Mouse (Mus musculus): ENCODE results near the gene Flad1.
"Not testable (repeated sequence)": the region's sequence is repeated elsewhere in the genome, so short reads cannot be mapped to it uniquely, and the experiment has no call there.

Flad1 gene

GRCm38 (mm10) chr3:89411490-89412393, at the start of gene Flad1:
Gene Flad1 (minus strand): TSS chr3:89411870.
- peak; percentile 98 to 99 for DNase-seq

- DNase-seq = peak; percentile 96 to 99
Observed at GRCm38 (mm10) chr3:89458965-89459807, 47.5 kb upstream of the Flad1 start.

DNA sequence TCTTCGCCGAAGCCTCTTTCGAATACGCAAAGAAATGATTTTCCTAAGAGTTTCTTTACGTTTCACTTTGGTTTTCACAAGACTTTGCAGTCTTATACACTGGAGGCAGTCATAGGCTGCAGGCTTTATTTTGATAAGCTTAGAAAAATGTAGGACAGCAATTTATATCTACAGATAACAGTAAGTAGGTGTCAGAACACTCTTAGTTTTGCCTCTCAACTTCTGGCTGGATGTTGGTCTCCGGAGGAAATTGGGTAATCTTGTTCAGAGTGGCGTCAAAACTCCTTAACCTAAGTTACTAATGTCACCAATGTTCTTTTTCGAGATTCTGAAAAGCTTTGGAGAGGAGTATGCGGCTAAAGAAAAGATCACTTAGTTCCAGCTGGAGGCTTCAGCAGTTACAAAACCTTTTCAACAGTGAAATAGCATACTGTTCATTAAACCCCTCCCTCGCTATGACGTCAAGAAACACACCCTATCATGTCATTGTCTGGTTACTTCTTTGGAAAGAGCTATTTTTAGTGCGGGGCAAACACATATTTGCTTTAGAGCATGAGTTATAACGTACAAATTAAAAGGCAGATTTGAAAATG, 46.8 kb upstream of the Flad1 start:
- DNase-seq = no peak

DNA sequence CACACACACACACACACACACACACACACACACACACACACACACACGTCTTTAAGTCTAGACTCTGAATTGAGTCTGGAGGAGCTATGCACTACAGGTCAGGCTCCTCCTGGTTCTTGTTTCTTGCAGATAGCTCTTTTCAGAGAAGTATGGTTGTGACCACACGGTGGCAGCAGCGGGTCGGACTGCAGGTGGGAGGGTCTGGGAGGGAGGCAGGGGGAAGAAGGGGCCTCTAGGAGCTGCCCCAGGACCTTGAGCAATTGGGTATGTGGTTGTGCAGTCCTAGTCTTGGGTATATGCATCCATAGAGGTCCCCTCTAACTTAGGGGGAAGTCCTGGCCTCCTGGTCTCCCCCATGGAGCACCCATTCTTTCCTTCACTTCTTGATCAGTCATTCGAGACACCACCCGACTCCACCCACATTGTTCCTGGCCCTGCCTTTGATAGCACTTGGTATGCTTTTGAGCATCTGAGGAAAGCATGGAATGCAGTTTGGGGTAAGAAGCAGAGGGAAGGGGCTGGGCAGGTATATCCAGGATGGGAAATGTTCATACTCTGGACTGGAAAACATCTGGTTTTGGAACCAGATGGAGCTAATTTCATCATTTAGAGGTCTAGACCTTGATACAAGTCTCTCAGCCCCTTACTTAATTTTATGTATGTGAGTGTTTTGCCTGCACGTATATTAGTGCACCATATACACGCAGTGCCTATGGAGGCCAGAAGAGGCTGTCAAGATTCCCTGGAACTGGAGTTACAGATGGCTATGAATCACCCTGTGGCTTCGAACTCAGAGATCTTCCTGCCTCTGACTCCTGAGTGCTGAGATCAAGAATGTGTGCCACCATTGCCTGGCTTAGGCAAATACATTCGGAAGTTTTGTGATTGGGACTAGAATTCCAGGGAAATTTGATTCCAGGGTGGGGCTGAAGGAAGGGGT, 45.3 kb upstream of the Flad1 start:
- DNase-seq = peak; percentile 78 to 86

DNA sequence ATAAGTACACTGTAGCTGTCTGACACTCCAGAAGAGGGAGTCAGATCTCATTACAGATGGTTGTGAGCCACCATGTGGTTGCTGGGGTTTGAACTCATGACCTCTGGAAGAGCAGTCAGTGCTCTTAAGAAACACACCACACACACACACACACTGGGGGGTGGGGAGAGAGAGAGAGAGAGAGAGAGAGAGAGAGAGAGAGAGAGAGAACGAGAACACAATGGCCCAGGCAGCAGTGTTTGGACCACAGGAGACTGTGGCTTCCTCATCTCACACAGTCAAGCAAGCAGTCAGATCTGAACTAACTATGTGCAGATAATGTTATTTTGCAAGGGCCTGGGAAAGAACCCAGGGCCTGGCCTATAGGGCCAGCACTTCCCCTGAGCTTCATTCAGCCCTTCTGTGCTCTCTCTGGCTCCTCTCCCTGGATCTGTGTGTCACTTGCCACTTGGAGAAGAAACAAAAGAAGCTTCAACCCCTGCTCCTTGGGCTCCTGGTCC, 44.2 kb upstream of the Flad1 start:
- no peak for DNase-seq

DNA sequence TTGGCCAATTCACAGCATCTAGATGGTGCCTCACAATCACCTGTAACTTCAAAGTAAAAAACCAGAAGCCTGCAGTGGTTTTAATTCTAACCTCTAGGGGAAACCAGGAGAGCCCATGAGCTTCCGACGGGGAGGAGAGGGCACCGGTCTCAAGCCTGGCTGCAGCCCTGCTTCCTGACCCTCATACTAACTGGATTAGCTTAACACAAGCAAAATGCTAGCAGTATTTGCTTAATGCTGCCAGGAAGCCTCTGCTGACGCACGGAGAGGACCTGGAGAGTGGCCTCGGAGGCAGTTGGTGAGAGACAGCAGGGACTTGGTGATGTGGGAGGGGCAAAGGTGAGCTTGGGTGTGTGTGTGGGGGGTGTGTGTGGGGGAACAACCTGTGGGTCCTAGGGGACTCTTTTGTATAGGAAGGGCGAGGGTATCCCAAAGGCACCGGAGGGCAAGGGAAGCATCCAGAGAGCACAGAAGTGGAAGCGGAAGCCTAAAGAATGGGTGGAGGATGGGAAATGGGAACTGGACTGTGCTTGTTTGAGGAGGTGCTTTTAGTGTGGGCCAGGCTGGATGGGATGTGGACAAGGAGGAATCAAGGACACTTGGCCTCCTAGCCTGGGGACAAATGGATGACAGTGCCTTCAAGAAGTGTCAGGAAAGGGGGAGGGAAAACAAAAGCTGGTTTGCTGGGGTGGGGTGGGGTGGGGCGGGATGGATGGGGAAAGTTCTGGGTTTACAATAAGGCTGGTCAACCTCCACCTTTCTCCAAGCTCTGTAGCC, 42.9 kb upstream of the Flad1 start, which contains the start of gene Pmvk:
Pmvk (plus strand) TSS at position 141 of the 777 bp plus-strand sequence.
- no peak for DNase-seq

- DNase-seq = no peak
Observed at GRCm38 (mm10) chr3:89451916-89452315, 40.2 kb upstream of the Flad1 start.

- DNase-seq = peak; percentile 84 to 86
Observed at GRCm38 (mm10) chr3:89449541-89449940, 37.9 kb upstream of the Flad1 start.

DNA sequence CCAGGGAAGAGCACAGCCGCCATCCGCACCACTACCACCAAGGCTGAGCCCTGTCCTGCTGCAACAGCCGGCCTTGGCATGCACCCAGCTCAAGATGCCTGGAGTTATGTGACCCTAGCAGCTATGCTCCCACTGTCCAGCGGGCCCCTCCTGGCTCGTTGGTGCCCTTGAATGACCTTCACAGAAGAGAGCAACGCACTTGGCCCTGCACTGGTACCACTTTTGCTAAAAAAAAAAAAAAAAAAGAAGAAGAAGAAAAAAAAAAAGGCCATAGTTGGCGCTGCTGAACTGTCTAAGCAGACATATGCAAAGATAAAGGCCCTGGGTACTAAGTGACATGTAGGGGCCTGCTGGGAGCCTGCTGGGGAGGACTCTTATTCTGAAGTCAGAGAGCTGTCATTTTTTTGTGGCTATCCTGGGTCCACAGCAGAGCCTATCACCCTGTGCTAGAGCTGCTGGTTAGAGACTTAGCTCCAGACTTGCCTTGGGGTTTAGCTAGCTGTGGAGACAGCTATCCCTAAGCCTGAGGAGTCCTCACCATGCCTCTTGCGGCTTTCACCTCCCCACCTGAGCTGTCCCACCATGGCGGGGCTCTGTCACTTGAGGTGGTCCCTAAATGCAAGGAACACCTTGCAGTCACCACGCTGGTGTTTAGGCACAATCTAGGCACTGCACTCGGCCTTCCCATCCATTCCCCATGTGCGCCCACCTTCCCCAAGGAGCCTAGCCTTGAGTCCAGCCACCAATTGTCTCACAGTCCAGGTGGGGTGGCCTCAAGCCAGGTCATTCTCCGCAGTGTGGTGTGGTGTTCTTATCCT, 37.3 kb upstream of the Flad1 start:
- peak; percentile 79 to 83 for DNase-seq

- DNase-seq = no peak
Observed at GRCm38 (mm10) chr3:89440691-89441090, 29.0 kb upstream of the Flad1 start.

DNA sequence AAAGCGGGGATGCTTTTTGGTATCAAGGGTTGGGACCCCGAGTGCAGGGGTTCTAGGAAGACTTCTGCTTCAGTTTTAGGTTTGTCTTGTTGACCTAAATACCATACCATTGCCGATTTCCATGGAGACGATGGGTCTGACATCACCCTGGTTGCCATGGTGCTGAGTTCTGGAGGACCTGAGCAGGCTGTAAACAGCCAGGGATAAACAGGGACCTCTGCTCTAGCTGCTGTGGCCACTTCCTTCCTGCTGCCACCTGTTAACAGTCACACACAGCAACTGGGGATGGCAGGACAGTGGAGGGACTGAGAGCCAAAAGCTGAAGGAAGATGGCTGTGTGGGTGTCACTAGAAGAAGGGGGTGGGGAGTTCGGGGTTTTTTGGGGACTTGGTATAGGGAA, 25.6 kb upstream of the Flad1 start:
- peak in 1 of 2 experiments; percentile 63 for DNase-seq

GRCm38 (mm10) chr3:89436176-89437113, 24.8 kb upstream of the Flad1 start, which contains the start of gene Pbxip1:
Gene Pbxip1 (plus strand): TSS chr3:89436706.
- peak; percentile 82 to 91 for DNase-seq

GRCm38 (mm10) chr3:89435041-89435440, 23.4 kb upstream of the Flad1 start:
- no peak for DNase-seq

GRCm38 (mm10) chr3:89434532-89434931, 22.9 kb upstream of the Flad1 start:
- no peak for DNase-seq

DNA sequence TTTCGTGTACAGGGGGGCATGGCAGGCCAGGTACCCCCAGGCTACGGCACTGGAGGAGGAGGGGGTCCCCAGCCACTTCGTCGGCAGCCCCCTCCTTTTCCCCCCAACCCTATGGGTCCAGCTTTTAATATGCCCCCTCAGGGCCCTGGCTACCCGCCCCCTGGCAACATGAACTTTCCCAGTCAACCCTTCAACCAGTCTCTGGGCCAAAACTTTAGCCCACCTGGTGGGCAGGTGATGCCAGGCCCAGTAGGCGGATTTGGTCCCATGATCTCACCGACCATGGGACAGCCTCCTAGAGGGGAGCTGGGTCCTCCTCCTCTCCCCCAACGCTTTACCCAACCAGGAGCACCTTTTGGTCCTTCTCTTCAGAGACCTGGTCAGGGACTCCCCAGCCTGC, 20.9 kb upstream of the Flad1 start:
- no peak for DNase-seq

GRCm38 (mm10) chr3:89430171-89431159, 18.8 kb upstream of the Flad1 start, which contains the start of gene Pygo2:
Gene Pygo2 (plus strand): TSS chr3:89430214.
- DNase-seq = peak; percentile 94 to 99

DNA sequence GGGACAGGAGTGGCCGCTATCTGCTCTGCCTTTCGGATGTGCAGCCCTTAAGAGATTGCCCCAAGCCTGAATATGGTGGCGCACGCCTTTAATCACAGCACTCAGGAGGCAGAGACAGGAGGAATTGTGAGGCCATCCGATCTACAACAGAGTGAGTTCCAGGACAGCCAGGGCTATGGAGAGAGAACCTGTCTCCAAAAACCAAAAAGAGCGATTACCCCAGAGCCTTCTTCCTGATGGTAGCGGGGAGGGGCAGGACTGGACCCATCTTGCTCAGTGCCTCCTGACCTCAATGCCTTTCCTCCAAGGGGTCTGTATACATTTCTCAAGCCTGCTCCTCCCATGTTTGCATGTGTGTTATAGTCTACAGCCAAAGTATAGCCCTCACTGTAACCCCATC, 17.4 kb upstream of the Flad1 start:
- DNase-seq = not testable (repeated sequence)

Measured in kidney, postnatal 25 days (tissue).